In genomic region chr11:26532994-26533827, GRCm38 (mm10) we compare ENCODE assay signal across 26 mouse cellular contexts. TPM values are rescaled to one million over a fixed set of nuclear protein-coding genes. Genes with fewer than 3 reads are reported as not detected.
DNase-seq lines count a peak whose midpoint lies in the region; ATAC-seq and TF ChIP-seq lines count a peak whose summit lies in the region.
"Had no signal": no experiment of that assay in that cellular context is flagged by ENCODE, and none has a peak within 500 bp of the region (broad histone marks: within the 10 kb centered on the region; RNA-seq: fewer than 3 reads in every experiment).

No protein-coding gene starts in this region.

- no peak for TF ChIP-seq CTCF in G1E (IDR thresholded peaks at IDR 0.05; ENCODE audit: low read depth, low read length)

- H3K27me3 ChIP-seq in G1E (ENCODE audit: insufficient read depth, low read length) = no peaks in the 10 kb centered on the region
- H3K27me3 ChIP-seq in liver, embryonic 12.5 days (replicated peaks) = no peaks in the 10 kb centered on the region
- H3K27me3 ChIP-seq in liver, embryonic 16.5 days (ENCODE audit: control insufficient read depth, insufficient read depth, low read depth, low read length) = no peaks in the 10 kb centered on the region
- H3K27me3 ChIP-seq: CH12.LX; embryonic facial prominence, embryonic 13.5 days had no signal

- peak; percentile 72 for ATAC-seq in G1E (ENCODE audit: extremely low read depth, insufficient number of reproducible peaks, low FRiP score, poor library complexity, severe bottlenecking)
- ATAC-seq in liver, embryonic 12.5 days = peak; percentile 85
- ATAC-seq in liver, embryonic 16.5 days (ENCODE audit: low read depth) = peak; percentile 72
- ATAC-seq: forebrain, embryonic 14.5 days had no signal

- H3K36me3 ChIP-seq in G1E (replicated peaks) = peaks cover 33% of the 10 kb centered on the region
- H3K36me3 ChIP-seq in liver, embryonic 12.5 days = 0 out of 2 replicates have a peak, but pooled peaks cover 3% of the 10 kb centered on the region
- H3K36me3 ChIP-seq in liver, embryonic 16.5 days (ENCODE audit: control insufficient read depth, insufficient read depth) = no peaks in the 10 kb centered on the region
- H3K36me3 ChIP-seq: embryonic facial prominence, embryonic 13.5 days; forebrain, embryonic 10.5 days; heart, embryonic 10.5 days; hindbrain, embryonic 10.5 days had no signal

- H3K9me3 ChIP-seq in G1E (replicated peaks) = no peaks in the 10 kb centered on the region
- H3K9me3 ChIP-seq in liver, embryonic 12.5 days (replicated peaks) = no peaks in the 10 kb centered on the region
- H3K9me3 ChIP-seq in liver, embryonic 16.5 days (replicated peaks; ENCODE audit: control insufficient read depth, low read length) = no peaks in the 10 kb centered on the region
- H3K9me3 ChIP-seq: embryonic facial prominence, embryonic 13.5 days; forebrain, embryonic 10.5 days; heart, embryonic 10.5 days; hindbrain, embryonic 10.5 days had no signal

- H3K4me3 ChIP-seq in G1E (ENCODE audit: low read depth, low read length) = no peak overlapping the region
- no peak overlapping the region for H3K4me3 ChIP-seq in liver, embryonic 12.5 days
- no peak overlapping the region for H3K4me3 ChIP-seq in liver, embryonic 16.5 days (ENCODE audit: low read depth, low read length)
- H3K4me3 ChIP-seq: embryonic facial prominence, embryonic 13.5 days; forebrain, embryonic 10.5 days; gastrocnemius, adult 2 months; heart, embryonic 10.5 days; hindbrain, embryonic 10.5 days had no signal

- DNase-seq in G1E (ENCODE audit: low spot score) = no peak
- peak; percentile 40 for DNase-seq in c-Kit-positive CD71-positive TER-119-negative erythroid progenitor cells, embryonic 14.5 days (ENCODE audit: low read depth)
- no peak for DNase-seq in layer of hippocampus, postnatal 36 days
- no peak for DNase-seq in left cerebral cortex, postnatal 36 days (ENCODE audit: low spot score in 2 of 2)
- DNase-seq in gastrocnemius, postnatal 4 days (ENCODE audit: low spot score in 2 of 2) = no peak
- DNase-seq in lung, adult 18-20 months = no peak
- DNase-seq: adrenal gland, adult 8-10 months; cerebellum, adult 18-20 months; cerebellum, adult 9-11 months; cerebellum, postnatal 36 days; gastrocnemius, adult 2 months; gastrocnemius, postnatal 36 days; heart, adult 18-20 months; heart, postnatal 10 days had no signal

- intact Hi-C loops in left cerebral cortex, postnatal 36 days (cut with DNase I) = no loop called here

- H3K9ac ChIP-seq in liver, embryonic 12.5 days = no peak overlapping the region
- no peak overlapping the region for H3K9ac ChIP-seq in liver, embryonic 16.5 days (ENCODE audit: low read depth, low read length)
- H3K9ac ChIP-seq: embryonic facial prominence, embryonic 13.5 days; hindbrain, embryonic 14.5 days had no signal

- 50% methylated on average over 5 of the region's 5 CpGs for WGBS in liver, embryonic 12.5 days (ENCODE audit: insufficient replicate concordance)
- WGBS in liver, embryonic 16.5 days (ENCODE audit: insufficient replicate concordance) = 36% methylated on average over 5 of the region's 5 CpGs

- H3K4me1 ChIP-seq in G1E (ENCODE audit: insufficient read depth, low read depth, low read length) = peaks cover 22% of the 10 kb centered on the region
- peaks cover 23% of the 10 kb centered on the region for H3K4me1 ChIP-seq in liver, embryonic 12.5 days
- H3K4me1 ChIP-seq in liver, embryonic 16.5 days (ENCODE audit: control insufficient read depth, low read depth, low read length) = peaks cover 9% of the 10 kb centered on the region
- H3K4me1 ChIP-seq: embryonic facial prominence, embryonic 13.5 days; forebrain, embryonic 10.5 days; heart, embryonic 10.5 days; hindbrain, embryonic 10.5 days had no signal

- peak overlapping the region; percentile 43 for H3K4me2 ChIP-seq in liver, embryonic 12.5 days
- peak overlapping the region; percentile 27; the same call in 1 of the 2 replicates for H3K4me2 ChIP-seq in liver, embryonic 16.5 days (ENCODE audit: low read depth, low read length)
- H3K4me2 ChIP-seq: embryonic facial prominence, embryonic 13.5 days; hindbrain, embryonic 14.5 days had no signal

- H3K27ac ChIP-seq in liver, embryonic 12.5 days = peak overlapping the region; percentile 68; the same call in 1 of the 2 replicates
- peak overlapping the region; percentile 50 for H3K27ac ChIP-seq in liver, embryonic 16.5 days (ENCODE audit: low read length)
- H3K27ac ChIP-seq: embryonic facial prominence, embryonic 13.5 days; forebrain, embryonic 10.5 days; gastrocnemius, adult 2 months; heart, embryonic 10.5 days; hindbrain, embryonic 10.5 days; hindbrain, embryonic 14.5 days had no signal

RNA-seq across cellular contexts. Expression of gene Gm6899, which starts 59.8 kb away (rescaled TPM):
- total RNA-seq in G1E (2014; fragmentation: Nextera tagmentation) (not detected in 2 replicates), G1E (2017) (not detected in 2 replicates)
- not detected in 2 replicates for polyA plus RNA-seq in G1E (2012)
- 0.25 TPM in 1 of 2 replicates, not detected in the other for polyA plus RNA-seq in liver, embryonic 12.5 days (2016; fragmentation: Nextera tagmentation; extraction: Ambion mirVana)
- polyA plus RNA-seq in liver, embryonic 16.5 days (2015; fragmentation: Nextera tagmentation; extraction: Ambion mirVana) = 0.16 and 0.33 TPM in 2 replicates
- total RNA-seq in layer of hippocampus, postnatal 36 days (2021) = not detected
- total RNA-seq in left cerebral cortex, postnatal 36 days (2021) = not detected
- total RNA-seq in gastrocnemius, postnatal 4 days (2021) = not detected
- total RNA-seq: adrenal gland, adult 8-10 months; adrenal gland, postnatal 4 days; CH12.LX; gastrocnemius, adult 2 months; gastrocnemius, postnatal 36 days; heart, adult 18-20 months; heart, postnatal 10 days had no signal
- polyA plus RNA-seq: brain, embryonic 14.5 days; embryonic facial prominence, embryonic 13.5 days; forebrain, embryonic 10.5 days; forebrain, embryonic 14.5 days; heart, embryonic 10.5 days; heart, embryonic 14.5 days; hindbrain, embryonic 10.5 days; hindbrain, embryonic 14.5 days had no signal
